Mouse (Mus musculus): ENCODE measurements around the gene Scp2d1.
A peak's percentile ranks its signal among the peaks of the same experiment; 100 is the strongest.
"Not testable (repeated sequence)": the region's sequence is repeated elsewhere in the genome, so short reads cannot be mapped to it uniquely, and the experiment has no call there.

Gene Scp2d1

DNA sequence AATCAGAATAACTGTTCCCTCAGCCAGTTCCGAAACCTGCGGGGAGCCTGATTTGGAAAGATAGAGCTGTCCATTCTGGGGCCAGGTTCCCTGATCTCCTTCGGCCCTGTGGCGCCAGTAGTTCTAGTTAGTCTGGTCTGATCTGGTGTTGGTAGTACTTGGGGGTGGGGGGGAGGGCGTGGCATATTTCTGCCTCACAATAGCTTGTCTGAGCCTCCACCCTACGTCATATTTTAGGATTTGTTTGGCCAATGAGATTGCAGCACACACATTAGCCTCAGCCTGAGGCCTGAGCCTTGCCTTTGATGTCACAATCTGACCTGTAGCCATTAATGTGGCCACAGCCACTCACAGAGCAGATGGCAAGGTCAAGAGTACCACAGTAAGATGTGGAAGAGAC is at the start of gene Scp2d1:
Gene Scp2d1, plus strand, starts transcription at position 301 of the 400 bp plus-strand sequence.
- not testable (repeated sequence) for DNase-seq

DNA sequence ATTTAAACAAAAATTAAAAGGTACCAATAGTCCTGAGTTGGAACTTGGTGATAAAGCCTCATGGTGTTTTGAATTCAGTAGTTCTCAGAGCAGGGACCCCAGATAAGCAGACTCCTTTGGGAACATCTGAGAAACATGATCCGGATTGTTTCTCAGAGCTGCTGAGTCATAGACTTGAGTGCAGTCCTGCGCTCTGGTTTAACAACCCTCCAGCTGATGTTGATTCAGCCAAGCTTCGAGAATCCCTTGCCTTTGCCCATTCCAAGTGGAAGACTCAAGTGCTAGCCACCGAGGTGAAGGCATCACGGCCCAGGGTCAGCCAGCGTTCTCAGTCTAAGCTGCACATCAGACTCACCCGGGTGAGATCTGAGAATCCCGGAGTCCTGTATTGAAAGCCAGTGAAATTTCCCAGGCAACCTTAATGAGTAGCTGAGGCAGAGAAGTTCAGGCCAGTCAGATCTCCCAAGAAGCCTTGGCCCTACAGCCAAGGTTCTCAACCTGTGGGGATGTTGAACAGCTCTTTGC is 48.8 kb upstream of the Scp2d1 start:
- no peak for DNase-seq

DNA sequence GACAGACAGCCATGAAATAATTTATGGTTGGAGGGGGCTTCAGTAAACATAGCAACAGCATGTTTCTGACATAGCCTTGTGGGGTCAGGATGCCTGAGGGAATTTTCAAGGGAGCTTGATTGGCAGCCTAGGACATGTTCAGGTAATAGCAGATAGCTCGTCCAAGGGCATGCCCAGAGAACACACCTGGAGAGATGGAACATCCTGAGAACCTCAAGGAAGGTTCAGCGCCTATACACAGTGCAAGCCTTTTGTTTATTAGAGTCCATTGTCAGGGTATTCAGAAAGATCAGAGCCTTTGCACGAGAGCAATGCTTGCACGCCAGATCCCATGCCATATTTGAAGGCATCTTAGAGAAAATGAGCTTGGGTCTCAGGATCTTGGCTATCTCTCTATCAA is 47.8 kb upstream of the Scp2d1 start:
- DNase-seq = no peak

DNA sequence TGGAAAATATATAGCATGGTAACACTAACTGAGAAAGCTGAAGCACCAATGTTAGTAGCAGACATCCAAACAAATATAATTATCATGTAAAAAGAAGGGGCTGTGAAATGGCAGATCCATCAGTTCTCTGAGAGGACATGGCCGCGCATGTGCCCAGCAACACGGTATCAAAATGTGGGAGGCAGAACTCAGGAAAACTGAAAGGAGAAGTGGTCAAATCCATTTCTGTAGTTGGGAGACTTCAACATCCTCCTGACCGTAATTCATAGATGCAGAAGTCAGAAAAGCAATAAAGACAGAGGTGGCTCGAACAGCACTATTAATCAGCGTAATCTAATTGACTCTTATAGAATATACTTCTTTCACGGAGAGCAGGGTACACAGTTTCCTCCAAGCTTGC is 44.2 kb upstream of the Scp2d1 start:
- DNase-seq = no peak

DNA sequence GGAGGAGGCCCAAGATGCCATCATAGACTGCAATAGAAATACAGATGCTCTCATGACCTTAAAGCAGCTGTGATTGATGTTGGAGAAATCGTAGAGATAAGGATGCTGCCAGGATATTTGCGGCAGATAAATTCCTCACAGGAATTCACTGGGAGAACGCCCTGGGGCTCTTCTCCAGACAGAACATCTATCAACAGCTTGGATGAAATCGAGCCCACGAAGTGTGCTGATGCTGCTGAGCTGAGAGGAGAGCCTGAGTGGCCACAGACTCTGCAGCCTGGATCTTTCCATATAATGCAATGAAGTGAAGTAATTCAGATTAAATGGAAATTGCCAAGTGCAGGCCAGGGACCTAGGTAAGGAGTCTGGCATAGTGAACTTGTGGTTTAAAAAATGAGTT is 42.7 kb upstream of the Scp2d1 start:
- DNase-seq = no peak

DNA sequence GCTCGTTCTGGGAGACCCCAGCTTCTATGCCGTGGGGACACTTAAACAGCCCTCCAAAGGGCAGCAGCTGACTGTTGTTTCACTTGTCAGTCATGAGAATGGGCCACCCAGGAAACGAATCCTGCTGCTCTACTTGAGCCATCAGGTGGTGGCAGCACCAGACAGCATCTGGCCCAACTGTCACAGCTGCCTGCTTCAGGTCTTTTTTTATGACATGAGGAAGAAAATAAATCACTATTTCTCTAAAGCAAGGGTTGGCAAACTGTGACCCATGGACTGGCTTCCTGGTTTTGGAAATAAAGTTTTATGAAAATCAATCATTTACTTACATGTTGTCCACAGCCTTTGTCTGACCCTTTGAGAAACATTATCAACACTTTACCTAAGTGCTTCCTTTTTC is 41.6 kb upstream of the Scp2d1 start:
- DNase-seq = no peak

DNA sequence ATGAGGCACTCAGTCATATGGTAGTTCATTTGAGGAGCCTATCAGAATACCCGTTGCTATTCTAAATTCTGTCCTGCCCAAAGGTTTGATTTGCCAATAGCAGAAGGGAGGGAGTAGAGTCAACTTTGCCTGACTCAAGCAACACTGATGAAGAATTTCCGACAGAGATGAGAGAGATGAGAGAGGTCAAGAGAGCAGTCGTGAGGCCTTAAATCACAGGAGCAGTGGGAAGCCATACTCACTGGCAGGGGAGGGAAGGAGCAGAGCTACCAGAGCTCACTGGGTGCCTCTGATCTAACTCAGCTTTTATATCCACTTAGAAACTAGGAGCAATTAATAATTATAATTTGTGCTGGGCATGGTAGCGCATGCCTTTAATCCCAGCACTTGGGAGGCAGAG is 41.0 kb upstream of the Scp2d1 start:
- no peak for DNase-seq

DNA sequence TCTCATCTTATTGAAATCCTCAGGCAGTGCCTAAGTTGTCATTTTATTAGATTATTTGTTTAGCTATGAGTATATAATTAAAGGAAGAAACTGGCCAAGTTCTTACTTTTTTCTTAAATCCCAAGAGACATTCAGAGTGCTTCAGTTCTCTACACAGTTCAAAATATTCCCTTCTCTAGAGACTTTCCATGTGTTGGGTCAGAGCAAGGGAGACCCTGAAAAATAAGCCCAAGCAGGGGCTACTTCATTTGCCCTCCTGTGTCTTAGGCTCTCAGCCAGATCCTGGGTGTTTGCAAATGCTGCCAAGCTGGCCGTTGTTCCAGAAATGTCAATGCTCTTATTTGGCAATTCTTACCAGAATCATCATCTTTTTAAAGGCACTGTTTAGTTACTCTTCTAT is 40.3 kb upstream of the Scp2d1 start:
- peak; percentile 13 to 20 for DNase-seq

DNA sequence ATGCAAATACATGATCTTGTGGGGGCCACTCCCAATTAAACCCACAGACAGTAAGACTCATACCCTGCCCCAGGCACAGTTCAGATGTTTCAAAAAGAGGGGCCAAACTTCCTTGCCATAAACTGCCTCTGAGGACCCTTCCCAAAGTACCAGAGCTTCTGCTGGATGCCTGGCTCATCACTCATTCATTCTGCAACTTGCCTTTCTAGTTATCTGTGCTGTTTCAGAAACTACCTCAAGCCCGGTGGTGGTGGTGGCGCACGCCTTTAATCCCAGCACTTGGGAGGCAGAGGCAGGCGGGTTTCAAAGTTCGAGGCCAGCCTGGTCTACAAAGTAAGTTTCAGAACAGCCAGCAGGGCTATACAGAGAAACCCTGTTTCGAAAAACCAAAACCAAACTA is 39.6 kb upstream of the Scp2d1 start:
- DNase-seq = no peak

DNA sequence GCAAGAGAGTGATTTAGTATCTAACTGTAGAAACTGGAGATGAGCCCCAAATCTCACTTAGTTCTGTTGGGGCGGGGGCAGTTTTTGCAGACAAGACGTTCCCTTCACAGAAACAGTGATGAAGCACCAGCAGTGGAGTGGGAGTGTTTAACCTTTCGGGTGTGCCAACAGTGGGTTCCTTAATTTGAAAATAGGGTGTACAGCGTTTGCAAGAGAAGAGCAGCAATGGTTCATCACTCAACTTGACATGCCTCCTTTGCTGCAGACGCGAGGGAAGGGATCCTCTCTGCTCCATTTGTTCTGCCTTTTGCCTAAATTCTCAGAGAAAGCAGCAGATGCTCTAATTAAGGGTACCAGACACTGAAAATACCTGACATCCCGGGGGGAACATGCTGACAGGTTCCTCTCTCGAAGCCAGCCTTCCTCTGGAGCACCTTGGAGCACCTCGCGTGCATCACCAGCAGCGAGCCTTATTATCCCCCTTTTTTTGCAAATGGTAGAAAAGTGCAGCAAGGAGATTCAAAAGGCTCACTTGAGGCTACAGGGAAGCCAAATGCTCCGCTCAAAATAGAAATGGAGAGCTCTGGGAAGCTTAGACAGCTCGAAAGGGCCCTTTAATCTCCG is 31.7 kb upstream of the Scp2d1 start:
- DNase-seq = no peak

DNA sequence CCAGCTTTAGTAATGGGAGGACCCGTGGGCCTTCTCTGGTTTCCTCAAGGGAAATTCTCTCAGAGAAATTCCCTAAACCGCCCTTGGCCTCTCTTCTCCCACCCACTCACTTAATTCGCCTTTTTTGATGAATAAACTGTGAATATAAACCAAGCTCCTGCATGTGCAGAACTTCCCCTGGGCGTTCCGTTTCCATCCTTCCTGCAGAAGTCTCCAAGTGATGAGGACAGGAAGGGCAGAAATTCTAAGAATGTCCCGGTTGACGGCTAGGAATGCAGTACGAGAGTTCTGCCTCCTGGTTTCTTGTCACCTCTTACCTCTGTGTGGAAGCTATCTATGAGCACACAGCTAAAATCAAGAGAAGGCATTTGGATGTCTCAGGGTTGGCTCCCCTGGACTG is 25.9 kb upstream of the Scp2d1 start:
- DNase-seq = no peak

DNA sequence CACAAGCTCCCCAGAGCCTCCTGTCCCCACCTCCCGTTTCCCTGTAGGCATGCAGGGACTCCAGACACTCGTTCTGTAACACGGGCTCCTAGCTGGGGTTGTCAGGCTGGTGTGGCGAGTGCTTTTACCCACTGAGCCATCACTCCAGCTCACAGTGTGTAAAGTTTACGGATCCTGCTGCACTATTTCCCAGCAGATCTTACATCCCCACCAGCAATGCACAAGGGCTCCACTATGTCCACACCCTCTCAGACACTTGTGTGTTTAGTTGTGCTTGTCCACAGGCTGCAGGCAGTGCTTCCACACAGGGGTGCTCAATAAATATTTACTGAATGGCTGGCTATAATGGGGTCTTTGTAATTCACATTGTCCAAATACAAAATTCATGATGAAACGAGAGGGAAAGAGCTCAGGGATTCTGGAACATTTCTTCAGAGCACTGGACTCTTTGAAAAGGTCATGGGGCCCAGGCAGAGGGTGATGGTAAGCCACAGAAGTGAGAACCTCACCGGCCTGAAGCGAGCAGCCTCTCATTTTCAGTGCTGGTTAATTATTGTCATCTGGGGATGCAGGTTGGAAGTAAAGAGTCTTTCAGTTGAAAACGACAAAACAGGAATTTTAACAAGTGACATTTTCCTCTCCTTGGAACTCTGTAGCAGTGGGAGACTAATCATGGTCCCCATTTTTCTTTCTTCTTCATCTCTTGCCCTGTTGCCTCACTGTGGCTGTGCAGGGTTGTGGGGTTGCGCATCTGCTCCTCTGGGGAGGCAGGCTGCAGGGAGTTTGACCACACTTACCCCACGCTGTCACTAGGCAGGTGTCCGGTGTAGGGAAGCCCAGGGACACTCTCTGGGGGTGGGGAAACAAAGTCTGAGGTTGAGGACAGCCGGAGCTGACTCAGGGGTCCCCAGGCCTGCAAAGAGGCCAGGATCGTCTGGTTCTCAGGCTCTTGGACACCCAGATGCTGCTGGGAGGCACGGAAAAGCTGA is 15.4 kb upstream of the Scp2d1 start:
- DNase-seq = no peak

DNA sequence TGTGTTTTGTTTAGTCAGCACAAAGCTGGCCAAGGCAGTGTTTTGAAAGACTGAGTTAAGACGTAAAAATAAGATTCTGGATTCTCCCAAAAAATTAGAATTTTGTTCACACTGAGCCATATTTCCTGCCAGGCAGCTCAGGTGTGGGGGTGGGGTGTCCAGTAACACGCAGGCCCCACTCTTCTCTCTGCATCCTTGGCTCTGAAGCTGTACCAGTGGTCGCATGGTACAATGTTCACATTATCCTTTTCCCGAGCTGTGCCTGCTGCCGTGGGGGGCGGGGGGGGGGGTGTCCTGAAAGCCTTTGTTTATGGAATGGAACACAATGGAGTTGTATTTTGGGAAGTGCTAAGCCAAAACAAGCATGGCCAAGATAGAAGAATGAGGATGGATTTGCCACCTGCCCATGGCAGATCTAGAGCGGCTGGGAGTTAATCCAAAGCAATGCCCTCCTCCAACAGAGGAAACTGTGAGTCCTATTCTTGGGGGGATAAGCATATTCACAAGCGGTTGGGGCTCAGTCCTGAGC is 5.1 kb downstream of the Scp2d1 start:
- no peak for DNase-seq

DNA sequence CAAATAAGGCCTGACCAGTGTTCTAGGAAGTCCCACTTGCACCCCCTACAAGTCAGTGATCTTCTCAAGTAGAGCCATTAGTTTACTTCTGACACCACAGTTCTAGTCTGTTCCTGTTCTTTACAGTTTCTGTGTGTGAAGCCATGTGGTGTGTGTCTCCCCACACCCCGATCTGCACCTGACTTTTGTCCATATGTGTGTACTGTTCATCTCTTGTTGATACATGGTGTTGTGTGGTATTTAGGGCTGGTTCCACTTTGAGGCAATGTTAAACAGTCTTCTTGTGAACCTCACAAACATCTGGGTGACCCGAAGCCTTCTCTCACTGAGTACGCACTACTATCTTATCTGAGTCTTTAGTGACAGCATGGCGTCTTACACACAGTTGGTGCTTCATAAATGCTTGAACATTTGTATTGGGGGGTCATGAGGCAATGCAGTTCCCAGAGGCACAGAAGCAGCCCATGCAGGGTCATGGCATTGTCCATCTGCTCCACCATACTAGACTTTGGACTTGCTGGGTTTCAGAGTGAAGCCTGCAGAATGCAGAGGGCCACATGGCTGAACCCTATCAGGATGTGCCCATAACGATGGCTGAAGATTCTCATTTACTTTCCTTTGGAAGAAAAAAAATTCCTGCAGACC is 13.3 kb downstream of the Scp2d1 start:
- no peak for DNase-seq

DNA sequence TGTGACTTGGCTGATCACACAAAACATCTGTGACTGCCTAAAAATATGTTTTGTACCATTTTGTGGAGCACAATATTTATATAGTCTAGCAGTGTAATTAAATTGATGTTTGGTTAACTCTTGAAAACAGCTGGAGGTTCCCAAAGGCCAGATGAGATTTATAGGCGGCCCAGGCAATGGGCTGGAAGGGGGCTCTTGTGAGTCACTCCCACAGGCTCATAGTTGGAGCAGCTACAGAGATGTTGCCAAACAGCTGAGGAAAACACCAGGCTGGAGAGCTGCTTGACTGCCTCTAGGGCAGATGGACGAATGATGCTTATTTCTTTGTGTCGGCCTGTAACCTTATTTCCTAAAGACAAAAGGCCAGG is 13.8 kb downstream of the Scp2d1 start:
- no peak for DNase-seq

DNA sequence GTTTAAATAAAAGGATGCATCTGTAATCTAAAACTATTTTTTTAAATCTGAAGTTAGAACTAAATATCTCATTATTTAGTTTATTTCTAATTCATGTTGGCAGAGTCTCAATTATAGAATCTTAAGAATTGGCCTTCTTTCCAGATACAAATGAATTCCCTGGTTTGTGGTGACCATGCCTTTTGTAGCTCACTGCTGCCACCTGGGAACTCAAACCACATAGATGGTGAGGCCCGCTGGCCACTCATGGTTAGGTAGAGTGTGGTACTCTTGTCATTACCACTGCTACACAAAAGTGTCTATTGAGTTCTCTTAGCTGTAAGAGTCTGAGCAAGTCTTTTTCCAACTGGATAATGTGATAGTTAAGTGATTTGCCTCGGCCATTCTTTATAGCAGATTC is 45.4 kb downstream of the Scp2d1 start:
- DNase-seq = peak; percentile 24 to 37
